Mouse (Mus musculus): ENCODE measurements around the gene Hoxb4. TPM values are rescaled to one million over a fixed set of nuclear protein-coding genes. Genes with fewer than 3 reads are reported as not detected.

Hoxb4 gene
- total RNA-seq, 1 experiment from 2014 or later: 14.0 TPM

- no peak for DNase-seq
Observed at GRCm38 (mm10) chr11:96333241-96334001, 15.4 kb downstream of the Hoxb4 start.

GRCm38 (mm10) chr11:96334002-96334364, 15.9 kb downstream of the Hoxb4 start:
- no peak for DNase-seq

GRCm38 (mm10) chr11:96334998-96335397, 16.9 kb downstream of the Hoxb4 start:
- no peak for DNase-seq

GRCm38 (mm10) chr11:96336597-96336996, 18.5 kb downstream of the Hoxb4 start:
- peak; percentile 56 for DNase-seq

- peak; percentile 36 for DNase-seq
Observed at GRCm38 (mm10) chr11:96337026-96337425, 19.0 kb downstream of the Hoxb4 start.

- peak; percentile 18 for DNase-seq
Observed at GRCm38 (mm10) chr11:96338957-96339855, 21.1 kb downstream of the Hoxb4 start.

DNA sequence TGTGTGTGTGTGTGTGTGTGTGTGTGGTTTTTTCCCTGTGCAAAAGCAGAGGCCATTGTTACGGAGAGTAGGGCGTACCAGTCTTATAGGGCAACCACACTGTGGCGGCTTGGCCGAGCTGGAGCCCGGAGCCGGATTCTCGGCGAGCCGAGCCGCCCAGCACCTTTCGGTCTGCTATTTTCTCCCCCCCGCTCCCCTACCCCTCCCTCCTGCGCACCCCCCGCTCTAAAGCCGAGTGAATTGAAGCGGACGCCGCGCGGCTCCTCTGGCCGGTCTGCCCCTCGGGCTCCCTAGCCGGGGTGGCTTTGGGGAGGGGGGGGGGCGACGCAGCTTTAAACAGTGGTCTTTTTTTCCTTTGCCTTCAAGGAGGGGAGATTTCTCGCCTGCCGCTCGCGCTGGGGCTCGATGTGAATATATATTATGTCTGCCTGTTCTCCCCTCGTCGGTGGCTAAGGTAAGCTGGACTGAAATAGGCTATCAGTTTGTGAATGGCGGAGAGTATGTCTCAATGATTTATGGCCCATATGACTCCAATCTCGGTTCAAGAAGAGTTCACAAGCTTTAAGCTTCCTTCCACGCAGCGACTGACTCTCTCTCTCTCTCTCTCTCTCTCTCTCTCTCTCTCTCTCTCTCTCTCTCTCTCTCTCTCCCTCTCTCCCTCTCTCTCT, 22.8 kb downstream of the Hoxb4 start:
- peak; percentile 71 for DNase-seq

DNA sequence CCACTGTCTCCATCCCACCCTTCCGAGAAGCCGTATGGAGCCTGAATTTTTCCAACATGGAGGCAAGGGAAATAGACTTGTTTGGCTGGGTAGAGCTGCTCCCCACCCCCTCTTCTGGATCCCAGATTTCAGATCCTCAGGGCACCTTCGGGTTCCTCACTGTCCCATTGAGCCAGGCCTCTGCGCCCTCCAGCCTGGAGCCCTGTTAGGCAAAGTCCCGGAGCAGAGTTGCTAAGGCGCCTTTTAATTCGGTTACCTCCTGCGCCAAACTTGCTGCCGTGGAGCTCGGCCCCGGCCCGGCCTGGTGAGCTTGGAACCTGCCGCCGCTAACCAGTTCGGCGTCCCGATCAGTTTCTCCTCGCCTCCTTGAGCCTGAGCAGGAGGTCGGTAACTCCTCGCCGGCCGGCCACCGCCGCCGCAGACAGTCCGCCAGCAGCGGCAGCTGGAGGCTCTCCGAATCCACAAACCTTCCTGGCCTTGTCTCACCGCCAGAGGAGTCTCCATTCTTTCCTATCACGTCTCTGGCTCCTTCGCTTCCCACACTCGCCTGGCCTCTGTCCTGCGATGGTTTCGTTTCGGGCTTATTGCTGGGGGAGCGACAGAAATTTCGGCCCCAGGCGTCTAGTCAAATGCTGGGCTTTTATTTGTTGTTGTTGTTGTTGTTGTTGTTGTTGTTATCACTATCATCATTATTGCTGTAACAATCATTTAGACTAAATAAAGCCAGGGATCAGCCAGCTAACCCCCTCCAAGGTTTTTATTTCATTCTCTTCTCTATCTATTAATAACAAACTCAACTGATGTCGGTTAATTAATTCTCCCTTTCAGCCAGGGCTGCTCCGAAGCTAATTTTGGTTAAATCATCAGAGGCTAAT, 23.9 kb downstream of the Hoxb4 start:
- DNase-seq: peak; percentile 69

DNA sequence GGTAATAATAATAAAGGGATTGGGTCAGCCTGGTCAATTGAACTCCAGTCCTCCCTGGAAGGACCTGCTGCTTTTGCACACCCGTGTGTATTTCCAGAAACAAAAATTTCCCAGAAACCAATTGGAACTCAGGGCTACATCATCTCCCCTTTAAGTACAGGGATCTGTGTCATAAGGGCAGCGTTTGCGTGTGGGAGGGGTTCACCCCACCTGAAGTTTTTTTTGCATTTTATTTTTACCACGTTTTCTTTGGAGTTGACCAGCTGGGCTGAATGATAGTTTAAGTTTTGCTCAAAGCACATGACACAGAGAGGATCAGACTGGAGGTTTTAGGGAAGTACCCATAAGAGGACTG, 24.5 kb downstream of the Hoxb4 start:
- DNase-seq: no peak

DNA sequence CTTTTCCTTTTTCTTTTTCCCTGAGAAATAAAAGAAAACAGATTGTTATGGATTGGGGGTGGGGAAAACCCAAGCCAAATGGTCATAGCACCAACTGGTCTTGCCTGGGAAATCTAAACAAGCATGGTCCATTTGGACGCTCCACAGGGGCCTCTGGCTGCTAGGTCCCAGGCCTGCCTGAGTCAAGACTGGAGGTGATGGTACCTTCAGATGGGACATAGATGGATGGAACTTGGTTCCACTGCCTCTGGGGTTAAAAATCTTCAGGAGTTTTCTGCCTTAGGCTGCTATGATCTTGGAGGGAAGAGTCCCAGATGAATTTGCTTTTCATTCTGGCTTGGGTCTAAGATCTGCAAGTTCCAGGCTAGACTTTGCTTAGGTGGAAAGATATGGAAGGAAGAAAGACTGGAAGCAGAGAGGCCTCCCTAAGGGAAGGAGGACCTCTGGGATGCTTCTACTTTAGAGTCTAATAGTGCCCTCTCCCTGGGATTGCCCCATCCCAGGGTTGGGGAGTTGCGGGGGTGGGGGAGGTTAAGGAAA, 25.2 kb downstream of the Hoxb4 start:
- peak; percentile 15 for DNase-seq

DNA sequence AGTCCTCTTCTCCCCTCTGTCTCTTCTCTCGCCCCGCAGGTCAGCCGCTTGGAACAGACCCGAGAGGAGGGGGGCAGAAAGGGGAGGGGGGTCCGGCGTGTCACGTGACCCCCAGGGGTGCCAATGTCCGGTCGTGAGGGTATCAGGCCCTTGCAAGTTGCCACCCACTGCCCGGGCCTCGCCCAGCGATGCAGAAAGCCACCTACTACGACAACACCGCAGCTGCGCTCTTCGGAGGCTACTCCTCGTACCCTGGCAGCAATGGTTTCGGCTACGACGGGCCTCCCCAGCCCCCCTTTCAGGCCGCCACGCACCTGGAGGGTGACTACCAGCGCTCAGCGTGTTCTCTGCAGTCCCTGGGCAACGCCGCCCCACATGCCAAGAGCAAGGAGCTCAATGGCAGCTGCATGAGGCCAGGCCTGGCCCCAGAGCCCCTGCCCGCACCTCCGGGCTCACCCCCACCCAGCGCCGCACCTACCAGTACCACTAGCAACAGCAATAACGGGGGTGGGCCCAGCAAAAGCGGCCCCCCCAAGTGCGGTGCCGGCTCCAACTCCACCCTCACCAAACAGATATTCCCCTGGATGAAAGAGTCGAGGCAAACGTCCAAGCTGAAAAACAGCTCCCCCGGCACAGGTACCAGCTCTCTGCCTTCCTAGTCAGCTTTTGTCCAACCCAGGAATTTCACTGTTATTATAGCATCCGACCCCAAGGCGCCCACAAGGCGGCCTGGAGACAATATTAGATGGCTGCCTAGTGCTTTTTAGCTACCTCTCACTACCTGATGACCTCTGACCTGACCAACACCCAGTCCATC, 26.2 kb downstream of the Hoxb4 start:
- peak; percentile 43 for DNase-seq

- DNase-seq: peak; percentile 37
Observed at GRCm38 (mm10) chr11:96344878-96345159, 26.8 kb downstream of the Hoxb4 start.

GRCm38 (mm10) chr11:96345220-96345892, 27.3 kb downstream of the Hoxb4 start:
- peak; percentile 61 for DNase-seq

GRCm38 (mm10) chr11:96345893-96346806, 28.1 kb downstream of the Hoxb4 start:
- peak; percentile 48 for DNase-seq

DNA sequence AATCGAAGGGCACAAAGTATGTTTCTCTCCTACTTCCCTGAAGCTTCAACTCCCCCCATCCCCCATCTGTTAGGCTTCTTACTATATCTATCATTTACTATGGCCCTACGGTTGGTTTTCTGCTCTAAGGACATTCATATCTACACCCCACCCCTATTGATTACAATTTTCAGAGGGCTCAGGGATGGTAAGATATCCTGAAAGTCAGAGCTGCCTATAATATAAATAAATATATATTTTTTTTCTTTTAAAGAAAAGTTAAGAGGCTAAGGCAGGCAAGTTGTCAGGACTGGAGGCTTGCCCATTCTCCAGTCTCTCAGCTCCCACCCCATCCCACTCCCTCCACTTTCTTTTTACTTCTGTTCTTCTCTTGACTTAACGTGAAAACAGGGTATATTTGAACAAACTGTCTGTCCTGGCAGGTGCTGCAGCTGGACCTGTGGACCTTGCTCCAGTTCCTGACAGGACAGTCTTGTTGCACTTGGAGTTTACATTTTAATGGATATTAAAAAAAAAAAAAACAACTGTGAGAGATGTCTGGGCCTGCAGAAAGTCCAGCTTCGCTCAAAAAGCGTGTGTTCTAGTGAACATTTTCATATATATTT, 29.0 kb downstream of the Hoxb4 start:
- DNase-seq: no peak

DNA sequence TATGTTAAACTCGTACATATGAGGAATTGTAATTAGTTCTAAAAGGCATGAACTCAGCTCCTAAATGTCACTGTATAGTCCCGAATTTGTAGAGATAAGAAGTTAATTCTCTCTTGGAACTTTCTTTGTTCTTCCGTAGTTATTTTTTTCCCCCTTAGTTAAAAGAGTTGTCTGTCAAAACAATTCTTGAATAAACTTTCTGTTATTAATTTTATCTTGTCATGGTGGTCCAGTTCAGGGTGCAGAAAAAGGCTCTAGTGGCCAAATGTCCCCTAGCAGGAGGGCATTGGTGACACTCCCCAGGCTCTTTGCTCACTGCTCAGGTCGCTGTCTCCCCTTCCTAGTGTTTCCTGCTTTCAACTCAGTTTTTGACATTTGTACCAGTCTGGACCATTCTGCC, 29.6 kb downstream of the Hoxb4 start:
- DNase-seq: no peak

DNA sequence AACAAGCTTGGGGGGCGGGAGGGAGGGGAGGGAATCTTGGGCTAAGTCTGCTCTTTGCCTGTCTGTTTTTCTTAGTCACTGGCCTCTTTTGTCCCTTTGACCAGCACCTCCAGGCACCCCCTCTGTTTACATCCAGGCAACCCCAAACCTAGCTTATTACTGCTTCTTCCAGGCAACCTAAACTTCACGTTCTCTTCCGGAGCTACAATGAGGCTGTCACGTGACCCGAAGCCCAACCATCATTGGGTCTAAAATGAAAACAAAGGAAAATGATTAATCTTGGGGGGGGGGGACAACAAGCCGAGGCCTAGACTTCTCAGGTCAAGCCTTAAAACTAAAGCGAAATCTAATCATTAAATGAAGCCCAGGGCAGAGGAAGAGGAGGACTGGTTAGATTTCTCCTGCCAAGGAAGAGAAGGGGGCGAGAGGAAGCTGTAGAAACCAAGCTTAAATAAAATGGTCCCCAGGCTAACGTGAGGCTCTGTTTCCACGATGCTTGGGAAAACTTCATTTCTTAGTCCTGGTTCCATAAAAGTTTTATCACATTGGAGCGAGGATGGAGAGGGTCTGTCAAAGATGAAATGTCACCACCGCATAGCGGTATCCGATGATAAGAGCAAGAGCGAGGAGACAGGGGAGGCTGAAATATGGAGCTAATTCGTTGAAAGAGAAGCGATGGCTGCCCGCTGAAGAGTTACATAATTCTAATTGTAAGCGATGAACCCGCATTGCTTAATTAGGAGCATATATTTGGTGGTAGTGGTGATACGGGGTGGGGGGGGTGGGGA, 30.3 kb downstream of the Hoxb4 start:
- peak; percentile 77 for DNase-seq

DNA sequence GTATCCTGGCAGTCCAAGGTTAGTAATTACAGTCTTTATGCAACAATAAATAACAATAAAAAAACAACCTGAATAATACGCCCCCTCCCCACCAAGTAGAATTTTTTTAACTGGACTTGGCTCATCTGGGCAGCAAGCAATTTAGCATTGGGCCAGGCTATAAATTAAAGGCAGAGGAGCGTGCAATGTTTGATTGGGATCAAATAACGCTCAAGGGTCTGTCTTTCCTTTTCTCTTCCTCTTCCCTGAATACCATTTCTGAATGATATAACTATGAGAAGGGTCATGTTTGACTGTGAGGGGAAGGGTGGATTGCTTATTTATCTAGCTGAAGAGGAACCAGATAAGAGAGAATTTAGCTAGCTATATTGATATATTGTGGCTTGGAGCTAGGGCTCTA, 30.9 kb downstream of the Hoxb4 start:
- no peak for DNase-seq

All from adrenal gland, postnatal 14 days (tissue).